Mouse (Mus musculus): Measurements from ENCODE around the gene Siglec1. TPM values are rescaled to one million over a fixed set of nuclear protein-coding genes. Genes with fewer than 3 reads are reported as not detected.
A peak's percentile ranks its signal among the peaks of the same experiment; 100 is the strongest.
"Not testable (repeated sequence)": the region's sequence is repeated elsewhere in the genome, so short reads cannot be mapped to it uniquely, and the experiment has no call there.

Siglec1 gene
- total RNA-seq, 2 experiments from 2014 or later, result 0.56 to 0.85 TPM

DNA sequence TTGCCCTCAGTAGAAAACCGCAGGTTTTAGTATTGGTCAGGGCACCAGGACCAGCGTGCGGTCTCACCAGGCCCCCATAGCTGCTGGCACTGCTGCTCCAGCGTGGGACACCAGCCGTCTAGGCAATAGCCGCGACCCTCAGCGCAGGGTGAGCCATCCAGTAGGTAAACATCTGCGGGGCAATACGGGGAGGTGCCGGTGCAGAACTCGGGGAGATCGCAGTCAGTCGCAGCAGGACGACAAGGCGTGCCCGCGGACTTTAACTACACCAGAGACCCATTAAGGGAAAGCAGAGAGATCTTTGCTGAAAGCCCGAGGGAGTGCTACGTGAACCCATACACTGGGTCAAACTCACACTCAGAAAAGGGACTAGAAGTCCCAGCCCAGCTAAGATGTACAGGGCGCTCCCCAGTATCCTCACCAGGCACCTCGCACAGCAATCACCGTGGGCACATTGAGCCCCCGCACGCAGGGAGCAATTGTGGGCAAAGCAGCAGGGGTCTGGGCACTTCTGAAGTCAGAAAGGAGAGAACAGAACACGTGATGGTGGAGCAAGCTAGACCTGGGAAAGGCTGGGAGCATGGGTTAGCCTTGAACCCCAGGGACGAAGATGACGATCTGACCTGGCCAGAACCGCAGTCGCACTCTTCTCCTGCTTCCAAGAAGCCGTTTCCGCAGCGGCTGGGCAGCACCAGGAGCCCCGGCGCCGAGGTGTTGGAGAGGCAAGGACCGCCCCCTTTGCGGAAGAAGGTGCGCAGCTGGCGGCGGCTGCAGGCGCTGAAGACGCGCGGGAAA, 32.5 kb downstream of the Siglec1 start:
- intact Hi-C loops (cut with DNase I), result no loop called here
- no peak for DNase-seq

DNA sequence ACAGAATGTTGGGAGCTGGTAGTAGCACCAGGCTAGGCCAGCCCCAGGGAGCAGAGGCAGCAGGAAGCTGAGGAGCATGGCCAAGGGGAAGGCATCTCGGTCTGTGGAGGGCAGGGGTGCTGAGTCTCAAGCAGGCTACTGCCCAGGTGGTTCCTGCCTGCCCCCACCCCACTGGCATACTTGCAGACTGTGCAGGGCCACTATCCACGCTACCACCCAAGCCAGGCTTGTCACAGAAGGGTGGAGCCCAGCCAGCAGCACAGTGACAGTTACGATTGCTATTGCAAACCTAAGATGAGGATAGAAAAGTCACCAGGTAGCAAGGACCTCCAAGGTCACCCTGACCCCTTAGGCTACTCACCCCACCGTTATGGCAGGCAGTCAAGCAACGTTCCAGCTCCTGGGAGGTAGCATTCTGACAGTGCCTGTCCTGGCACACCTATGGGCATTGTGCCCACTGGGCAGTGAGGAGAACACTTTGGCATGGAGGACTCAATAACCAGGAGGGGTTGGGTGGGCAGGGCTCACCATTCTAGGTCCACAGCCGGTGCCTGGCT, 33.6 kb downstream of the Siglec1 start:
- intact Hi-C loops (cut with DNase I), result no loop called here
- no peak for DNase-seq

DNA sequence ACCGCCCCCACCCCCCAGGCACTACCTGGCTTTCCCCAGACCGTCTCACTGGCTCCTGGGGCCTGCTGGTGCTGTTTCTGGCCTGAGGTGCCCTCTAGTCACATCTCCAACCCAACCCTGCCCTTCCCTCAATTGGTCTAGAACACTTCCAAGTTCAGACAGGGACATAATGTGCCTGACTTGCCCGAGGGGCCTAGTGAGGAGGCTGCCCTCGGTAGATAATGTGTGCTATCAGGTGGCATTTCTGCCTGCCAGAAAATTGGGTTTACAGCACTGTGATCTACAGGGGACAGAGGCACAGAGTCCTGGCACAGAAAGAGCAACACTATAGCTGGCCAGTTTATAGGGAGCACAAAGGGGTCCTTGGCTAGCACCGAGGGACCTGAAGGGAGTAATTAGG, 34.5 kb downstream of the Siglec1 start:
- intact Hi-C loops (cut with DNase I), result no loop called here
- DNase-seq, result no peak

DNA sequence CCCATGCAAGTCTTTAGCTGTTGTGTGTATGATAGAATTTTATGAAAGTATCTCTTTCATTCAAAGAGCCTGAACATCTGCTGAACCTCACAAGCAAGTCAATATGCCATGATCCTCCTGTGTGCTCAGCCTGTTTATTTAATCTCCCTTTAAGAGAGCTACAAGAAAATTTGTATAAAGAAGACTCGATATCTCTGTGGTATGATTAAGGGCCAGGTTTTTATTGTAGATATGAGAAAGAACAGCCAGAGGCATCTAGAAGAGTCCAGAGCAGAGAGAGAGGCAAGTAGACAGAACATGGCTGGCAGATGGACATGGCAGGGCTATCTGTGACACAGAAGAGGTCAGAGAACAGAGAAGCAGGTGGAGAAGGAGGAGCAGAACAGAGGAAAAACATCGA, 40.5 kb downstream of the Siglec1 start:
- DNase-seq, result no peak
- intact Hi-C loops (cut with DNase I), result no loop called here

DNA sequence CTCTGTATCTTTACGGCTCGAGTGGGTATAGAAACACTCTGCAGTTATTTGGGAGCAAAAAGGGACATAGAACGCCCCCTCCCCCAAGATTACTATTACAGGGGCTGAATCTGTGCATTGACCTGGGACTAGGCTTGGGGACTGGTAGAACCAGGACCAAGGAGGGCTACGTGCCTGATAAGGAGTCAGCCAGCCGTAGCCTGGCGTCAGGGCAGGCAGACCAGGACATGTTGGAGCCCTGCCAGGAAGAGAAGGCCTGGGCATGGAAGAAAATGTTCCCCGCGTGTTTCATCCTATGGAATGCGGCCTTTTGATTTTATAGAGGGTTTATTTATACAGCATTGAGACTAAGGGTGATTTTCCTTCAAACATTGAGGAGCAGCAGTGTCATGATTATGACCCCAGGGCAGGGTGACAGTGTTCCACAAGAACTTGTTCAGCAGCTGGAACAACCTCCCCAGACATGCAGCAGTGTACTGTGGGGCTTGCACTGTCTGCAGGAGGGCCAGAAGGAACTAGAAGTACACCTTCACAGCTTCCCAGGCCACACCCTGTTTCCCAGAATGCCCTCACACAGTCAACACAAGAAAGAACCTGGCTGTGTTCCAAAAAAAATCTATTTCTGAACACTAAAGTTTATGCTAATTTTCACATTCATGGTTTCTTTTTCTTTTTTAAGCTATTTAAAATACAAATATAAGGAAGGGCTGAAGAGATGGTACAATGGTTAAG, 41.4 kb downstream of the Siglec1 start:
- DNase-seq, result no peak
- intact Hi-C loops (cut with DNase I), result no loop called here

- DNase-seq, result no peak
- intact Hi-C loops (cut with DNase I), result no loop called here
These were observed 42.2 kb downstream of the Siglec1 start for GRCm38 (mm10) chr2:131044354-131044852.

DNA sequence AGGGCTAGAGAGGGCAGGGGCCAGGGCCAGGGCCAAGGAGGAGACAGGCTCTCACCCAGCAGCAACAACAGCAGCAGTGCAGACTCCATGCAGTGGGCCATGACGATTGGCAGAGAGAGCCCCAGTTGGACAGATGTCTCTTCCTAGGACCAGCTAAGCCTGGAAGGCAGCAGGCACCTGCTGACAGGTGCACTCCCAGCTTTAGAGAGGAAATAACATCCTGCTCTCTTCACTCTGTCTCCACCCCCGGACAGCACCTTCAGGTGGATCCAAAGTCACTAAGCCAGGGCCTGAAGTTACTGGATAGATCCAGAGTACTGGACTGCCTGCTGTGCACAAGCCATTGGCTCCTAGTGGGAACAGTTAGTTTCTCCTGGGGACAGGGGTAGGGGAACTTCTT, 43.6 kb downstream of the Siglec1 start, which contains the start of gene Gfra4:
Gene Gfra4 (minus strand): TSS at position 101 of the 400 bp plus-strand sequence.
- intact Hi-C loops (cut with DNase I), result no loop called here

GRCm38 (mm10) chr2:131040854-131041825, 45.4 kb downstream of the Siglec1 start:
- intact Hi-C loops (cut with DNase I), result no loop called here
- DNase-seq, result peak; percentile 48

More for the DNA sequence above, 43.6 kb downstream of the Siglec1 start, which contains the start of gene Gfra4:
- no peak for DNase-seq

GRCm38 (mm10) chr2:131038675-131039074, 47.9 kb downstream of the Siglec1 start:
- intact Hi-C loops (cut with DNase I), result no loop called here
- DNase-seq, result no peak

GRCm38 (mm10) chr2:131038197-131038596, 48.4 kb downstream of the Siglec1 start:
- no peak for DNase-seq
- intact Hi-C loops (cut with DNase I), result no loop called here

DNA sequence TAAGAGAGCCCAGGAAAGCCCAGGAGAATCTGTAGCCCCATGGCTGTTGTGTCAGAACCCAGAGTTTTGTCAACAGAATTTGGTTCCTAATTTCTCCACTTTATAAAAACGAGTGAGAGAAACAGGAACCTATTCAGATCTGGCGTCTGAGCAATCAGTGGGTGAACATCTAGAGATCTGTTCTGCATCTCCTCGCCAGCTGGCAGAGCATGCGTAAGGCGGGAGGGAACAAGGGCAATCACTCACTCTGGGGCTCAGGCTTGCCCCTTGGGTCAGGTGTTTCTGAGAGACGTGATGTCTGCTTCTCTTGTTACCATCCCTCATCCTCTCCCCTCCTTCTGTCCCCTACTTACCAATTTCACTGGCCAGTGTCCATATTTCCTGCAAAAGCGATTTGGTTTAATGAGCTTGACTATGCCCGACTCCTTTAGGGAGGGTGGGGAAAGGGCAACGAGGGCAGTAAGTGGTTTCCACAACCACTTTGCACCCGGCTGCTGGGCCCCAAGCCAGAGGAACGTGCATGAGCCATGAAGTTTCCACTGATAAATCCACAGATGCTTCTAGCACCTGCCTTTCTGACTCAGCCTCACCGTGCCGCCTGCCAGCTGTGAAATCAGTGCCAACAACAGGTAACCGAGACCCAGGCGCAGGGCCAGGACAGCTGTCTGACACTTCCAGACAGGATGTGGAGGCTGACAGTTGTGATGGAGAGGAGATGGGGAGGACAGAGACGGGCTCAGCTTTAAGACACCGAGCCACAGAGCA, 49.2 kb downstream of the Siglec1 start:
- peak; percentile 44 for DNase-seq

DNA sequence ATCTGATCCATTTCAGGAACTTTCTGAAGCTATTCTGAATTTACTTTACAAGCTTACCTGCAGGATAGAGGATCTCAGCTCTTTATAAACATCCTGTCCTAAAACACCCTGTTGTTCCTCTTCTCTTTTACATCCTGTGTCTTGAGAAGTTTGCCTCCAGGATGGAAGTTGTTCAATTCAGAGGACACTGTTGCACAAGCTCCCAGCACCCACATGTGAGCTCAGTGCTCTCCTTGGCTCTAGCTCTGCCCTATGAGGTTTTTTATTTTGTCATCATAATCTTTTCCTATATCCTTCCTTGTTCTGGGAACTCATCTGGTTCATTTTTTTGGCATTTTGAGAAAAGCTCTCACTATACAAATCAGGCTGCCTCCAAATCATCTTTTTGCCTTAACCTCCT, 49.8 kb downstream of the Siglec1 start:
- DNase-seq, result no peak
- intact Hi-C loops (cut with DNase I), result no loop called here

More for the DNA sequence above, 49.2 kb downstream of the Siglec1 start:
- intact Hi-C loops (cut with DNase I), result no loop called here

GRCm38 (mm10) chr2:131036343-131036742, 50.2 kb downstream of the Siglec1 start:
- no peak for DNase-seq
- intact Hi-C loops (cut with DNase I), result no loop called here

DNA sequence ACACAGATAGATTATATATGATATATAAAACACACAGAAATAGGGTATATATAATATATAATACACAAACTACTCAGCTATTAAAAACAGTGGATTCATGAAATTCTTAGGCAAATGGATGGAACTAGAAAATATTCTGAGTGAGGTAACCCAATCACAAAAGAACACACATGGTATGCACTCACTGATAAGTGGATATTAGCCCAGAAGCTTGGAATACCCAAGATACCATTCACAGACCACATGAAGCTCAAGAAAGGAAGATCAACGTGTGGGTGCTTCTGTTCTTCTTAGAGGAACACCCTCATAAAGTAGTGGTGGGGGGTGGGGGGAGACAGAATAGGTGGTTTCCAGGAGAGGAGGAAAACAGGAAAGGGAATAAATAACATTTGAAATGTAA, 55.2 kb downstream of the Siglec1 start:
- DNase-seq; intact Hi-C loops (cut with DNase I): not testable (repeated sequence)

DNA sequence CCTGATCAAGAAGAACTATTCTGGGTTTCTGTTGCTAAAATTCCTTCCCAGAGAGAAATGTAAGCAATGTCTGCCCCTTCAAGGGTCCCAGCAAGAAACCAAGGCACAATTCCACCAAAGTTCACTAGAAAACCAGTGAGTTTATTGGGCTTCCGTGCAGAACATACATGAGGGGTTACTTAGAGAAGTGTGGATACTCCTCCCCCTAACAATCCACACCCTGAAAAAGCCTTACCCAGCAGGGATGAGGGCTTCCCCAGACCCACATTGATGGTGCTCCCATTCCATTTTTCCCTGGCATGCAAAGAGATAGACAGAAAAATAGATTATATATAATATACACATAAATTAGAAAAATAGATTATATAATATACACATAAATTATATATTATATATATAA, 55.6 kb downstream of the Siglec1 start:
- DNase-seq, result no peak
- intact Hi-C loops (cut with DNase I), result no loop called here

GRCm38 (mm10) chr2:131030561-131030960, 56.0 kb downstream of the Siglec1 start:
- no peak for DNase-seq
- intact Hi-C loops (cut with DNase I), result no loop called here

- no peak for DNase-seq
- intact Hi-C loops (cut with DNase I), result no loop called here
These were observed 57.3 kb downstream of the Siglec1 start for GRCm38 (mm10) chr2:131029065-131029935.

DNA sequence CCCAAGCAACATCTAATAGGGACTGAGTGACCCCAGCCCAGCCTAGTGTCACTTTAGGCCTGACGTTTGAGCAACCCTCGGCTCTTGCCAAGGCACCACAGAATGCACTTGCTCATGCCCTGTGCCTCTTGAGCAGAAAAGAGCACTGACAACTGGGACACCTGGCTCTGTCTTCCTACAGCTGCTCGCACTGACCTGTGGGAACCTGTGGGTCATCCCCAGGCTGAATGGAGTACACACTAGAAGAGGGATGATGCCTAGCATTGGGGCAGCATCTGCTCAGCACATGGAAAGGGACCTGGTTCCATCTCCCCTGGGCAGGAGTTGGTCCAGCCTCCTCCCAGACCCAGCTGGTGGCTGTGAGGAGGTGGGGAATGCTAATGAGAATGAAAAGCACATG, 59.6 kb downstream of the Siglec1 start:
- intact Hi-C loops (cut with DNase I), result no loop called here
- no peak for DNase-seq

GRCm38 (mm10) chr2:131025230-131025629, 61.3 kb downstream of the Siglec1 start:
- DNase-seq, result no peak
- intact Hi-C loops (cut with DNase I), result no loop called here

All from left cerebral cortex, postnatal 4 days (tissue).